Mouse (Mus musculus) CH12.LX (cell line): ENCODE measurements around the gene Smg9.

ENCODE experiments used
- BHLHE40 ChIP-seq: IDR thresholded peaks from 2 replicates; pipeline ENCODE4 v1.6.1; 2011; ENCODE audit warnings: mild to moderate bottlenecking, low read depth, low read length, improper control_type of control experiment
- CHD1 ChIP-seq: IDR thresholded peaks from 2 replicates; pipeline ENCODE4 v1.6.1; 2012; ENCODE audit warnings: low read depth, low read length, improper control_type of control experiment, inconsistent platforms
- CTCF ChIP-seq, 2 experiments: IDR thresholded peaks in 1 of 2; conservative IDR thresholded peaks in 1 of 2; 2 replicates each; pipeline ENCODE4 v1.5.1; 2011 to 2012; ENCODE audit warnings: low read depth in 2 of 2, low read length in 2 of 2, improper control_type of control experiment in 1 of 2, inconsistent platforms in 1 of 2, mild to moderate bottlenecking in 1 of 2, moderate library complexity in 1 of 2
- ELF1 ChIP-seq: IDR thresholded peaks from 2 replicates; pipeline ENCODE4 v1.6.1; 2014; ENCODE audit warnings: low read depth, mild to moderate bottlenecking, inconsistent platforms, low read length, improper control_type of control experiment
- EP300 ChIP-seq: IDR thresholded peaks from 2 replicates; pipeline ENCODE4 v1.6.1; 2011; ENCODE audit warnings: low read length, improper control_type of control experiment
- HCFC1 ChIP-seq: IDR thresholded peaks from 2 replicates; pipeline ENCODE4 v1.6.1; 2012; ENCODE audit warnings: low read depth, mild to moderate bottlenecking, inconsistent platforms, low read length, improper control_type of control experiment
- KAT2A ChIP-seq: IDR thresholded peaks from 2 replicates; pipeline ENCODE4 v1.6.1; 2012; ENCODE audit warnings: low read length, improper control_type of control experiment, inconsistent platforms; ENCODE audit not compliant: insufficient replicate concordance
- MAFK ChIP-seq: IDR thresholded peaks from 2 replicates; pipeline ENCODE4 v1.6.1; 2011; ENCODE audit warnings: low read length, improper control_type of control experiment; ENCODE audit not compliant: insufficient replicate concordance
- MAX ChIP-seq: IDR thresholded peaks from 2 replicates; pipeline ENCODE4 v1.6.1; 2011; ENCODE audit warnings: low read length, improper control_type of control experiment
- POLR2A ChIP-seq: IDR thresholded peaks from 2 replicates; pipeline ENCODE4 v1.6.1; 2011; ENCODE audit warnings: low read depth, mild to moderate bottlenecking, improper control_type of control experiment, low read length
- SIN3A ChIP-seq: IDR thresholded peaks from 2 replicates; pipeline ENCODE4 v1.6.1; 2012; ENCODE audit warnings: low read length, improper control_type of control experiment, inconsistent platforms
- USF2 ChIP-seq: conservative IDR thresholded peaks from 2 replicates; pipeline ENCODE4 v1.6.1; 2011; ENCODE audit warnings: low read depth, low read length, improper control_type of control experiment
- ZKSCAN1 ChIP-seq: IDR thresholded peaks from 2 replicates; pipeline ENCODE4 v1.6.1; 2012; ENCODE audit warnings: low read depth, inconsistent platforms, low read length, improper control_type of control experiment, borderline replicate concordance

DNA sequence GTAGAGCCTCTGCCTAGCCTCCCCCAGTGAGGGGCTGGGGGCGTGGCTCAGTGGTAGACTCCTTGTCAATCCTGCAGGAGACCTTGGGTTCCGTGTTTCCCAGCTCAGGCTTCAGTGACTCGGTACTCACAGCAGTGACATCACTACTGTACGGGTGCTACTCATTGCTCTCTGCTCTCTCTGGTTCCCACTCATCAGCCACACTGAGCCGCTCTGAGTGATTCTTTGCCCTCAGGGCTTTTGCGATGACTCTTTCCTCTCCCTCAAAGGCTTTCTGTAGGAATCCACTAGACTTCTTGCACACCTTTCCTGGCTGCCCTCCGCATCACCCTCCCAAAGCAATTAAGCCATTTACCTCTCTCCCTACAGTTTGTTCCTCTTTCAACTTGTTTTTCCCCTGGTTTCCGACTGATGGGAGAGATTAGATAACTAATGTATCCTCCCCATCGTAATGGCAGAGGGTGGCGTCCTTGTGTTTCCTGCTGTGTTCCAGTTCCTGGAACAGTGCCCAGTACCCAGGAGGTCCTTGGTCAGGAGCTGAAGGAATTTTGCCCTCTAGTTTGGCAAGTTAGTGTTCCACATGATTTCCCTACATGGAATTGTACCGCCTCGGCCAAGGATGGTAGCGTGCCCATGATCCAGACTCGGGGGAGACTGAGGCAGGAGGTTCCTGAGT is 62.1 kb downstream of the Smg9 start:
- TF ChIP-seq BHLHE40 (no peak), ZKSCAN1 (no peak), POLR2A (no peak), MAX (no peak), CTCF (conservative IDR thresholded peaks at IDR 0.05 in 1 of 2, IDR thresholded peaks at IDR 0.05 in 1 of 2; ENCODE audit: low read depth in 2 of 2, low read length in 2 of 2) (no peak), USF2 (no peak), HCFC1 (no peak), SIN3A (no peak), MAFK (no peak), KAT2A (no peak), EP300 (no peak), ELF1 (no peak), CHD1 (no peak)
